Mouse (Mus musculus): ENCODE measurements at regions not wholly inside any gene's neighbourhood (a gene's known extent, or its start where the extent isn't known, plus 50 kb on each side); places are given as distances from the start of the nearest gene placed in this dataset.

DNA sequence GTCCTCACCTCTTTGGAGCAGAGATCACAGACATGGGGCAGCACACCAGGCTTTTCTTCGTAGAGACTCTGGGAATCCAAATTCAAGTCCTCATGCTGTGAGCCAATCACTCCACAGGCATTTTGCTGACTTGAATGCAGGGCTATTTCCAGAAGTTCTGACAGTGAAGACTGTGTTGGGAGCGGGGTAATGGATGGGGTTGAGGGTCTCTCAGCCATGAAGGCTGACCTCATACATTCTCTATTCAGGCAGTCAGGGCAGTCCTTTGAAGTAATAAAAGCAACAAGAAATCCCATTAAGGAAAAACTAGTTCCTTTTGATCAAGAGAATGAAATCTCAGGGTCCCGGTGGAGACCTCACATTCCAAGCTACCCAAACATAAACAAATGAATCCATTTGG, 261.5 kb downstream of the 3100002H09Rik start:
- H3K79me2 ChIP-seq (ENCODE audit: inconsistent target), result no peaks in the 10 kb centered on the region
- 55% methylated on average over 3 of the region's 3 CpGs for WGBS (ENCODE audit: missing documents)
- no peaks in the 10 kb centered on the region for H3K36me3 ChIP-seq (ENCODE audit: inconsistent target)
- H3K4me3 ChIP-seq (ENCODE audit: inconsistent target), result no peak overlapping the region
- H3K27ac ChIP-seq, result no peak overlapping the region

DNA sequence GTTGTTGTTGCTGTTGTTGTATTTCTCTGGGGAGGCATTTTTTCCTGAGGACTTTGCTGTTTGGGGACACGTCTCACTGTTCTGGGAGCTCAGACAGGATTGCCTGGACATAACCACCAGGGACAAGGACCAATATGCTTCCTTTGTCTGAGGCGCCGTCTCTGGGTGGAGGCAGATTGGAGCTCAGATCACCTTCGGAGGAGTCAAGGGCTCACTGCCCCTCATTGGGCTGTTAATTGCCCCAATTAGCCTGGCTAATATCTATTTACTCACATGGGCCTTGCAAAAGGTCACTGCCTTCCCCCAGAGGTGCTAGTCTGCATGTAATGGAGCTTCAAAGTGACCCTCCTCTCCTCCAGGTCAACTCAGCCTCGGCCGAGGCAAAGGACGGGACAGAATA, 270.5 kb downstream of the 3100002H09Rik start:
- H3K4me3 ChIP-seq (ENCODE audit: inconsistent target), result no peak overlapping the region
- H3K79me2 ChIP-seq (ENCODE audit: inconsistent target), result no peaks in the 10 kb centered on the region
- H3K36me3 ChIP-seq (ENCODE audit: inconsistent target), result no peaks in the 10 kb centered on the region
- WGBS (ENCODE audit: missing documents), result 34% methylated on average over 7 of the region's 7 CpGs
- no peak overlapping the region for H3K27ac ChIP-seq

DNA sequence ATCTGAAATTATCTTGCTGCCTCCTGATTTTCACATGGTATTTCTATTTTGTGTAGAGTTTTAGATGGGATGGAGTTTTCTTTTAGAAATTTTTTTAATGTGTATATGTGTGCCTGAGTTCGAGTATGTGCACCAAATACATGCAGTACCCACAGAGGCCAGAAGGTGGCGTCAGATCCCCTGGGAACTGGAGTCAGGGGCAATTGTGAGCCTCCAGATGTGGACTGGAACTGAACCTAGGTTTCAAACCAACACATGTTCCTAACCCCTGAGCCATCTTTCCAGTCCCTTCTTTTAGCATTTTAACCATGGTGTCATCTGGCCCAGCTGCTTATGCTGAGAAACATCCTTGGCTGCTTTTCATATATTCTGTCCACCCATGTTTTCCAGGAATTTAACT, 274.9 kb downstream of the 3100002H09Rik start:
- Histone ChIP-seq H3K27ac (no peak overlapping the region), H3K4me3 (ENCODE audit: inconsistent target) (no peak overlapping the region), H3K36me3 (ENCODE audit: inconsistent target) (no peaks in the 10 kb centered on the region), H3K79me2 (ENCODE audit: inconsistent target) (no peaks in the 10 kb centered on the region)
- WGBS (ENCODE audit: missing documents), result 79% methylated on average over 2 of the region's 2 CpGs

DNA sequence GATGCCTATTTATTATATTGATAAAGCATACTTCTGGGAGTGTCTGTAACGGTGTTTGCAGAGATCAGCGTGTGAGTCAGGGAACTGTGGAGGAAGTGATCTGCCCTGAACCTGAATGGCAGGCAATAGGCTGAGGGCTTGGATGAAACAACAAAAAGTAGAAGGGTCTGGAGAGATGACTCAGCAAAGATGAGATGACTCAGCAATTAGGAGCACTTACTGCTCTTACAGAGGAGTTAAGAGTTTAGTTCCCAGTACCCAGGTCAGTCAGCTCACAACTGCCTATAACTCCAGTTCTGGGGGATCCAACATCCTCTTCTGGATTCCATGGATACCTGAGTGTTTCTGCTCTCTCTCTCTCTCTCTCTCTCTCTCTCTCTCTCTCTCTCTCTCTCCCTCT, 277.6 kb downstream of the 3100002H09Rik start:
- WGBS (ENCODE audit: missing documents), result 76% methylated on average over 2 of the region's 2 CpGs
- Histone ChIP-seq H3K79me2 (ENCODE audit: inconsistent target) (no peaks in the 10 kb centered on the region), H3K36me3 (ENCODE audit: inconsistent target) (no peaks in the 10 kb centered on the region), H3K27ac (no peak overlapping the region), H3K4me3 (ENCODE audit: inconsistent target) (no peak overlapping the region)

DNA sequence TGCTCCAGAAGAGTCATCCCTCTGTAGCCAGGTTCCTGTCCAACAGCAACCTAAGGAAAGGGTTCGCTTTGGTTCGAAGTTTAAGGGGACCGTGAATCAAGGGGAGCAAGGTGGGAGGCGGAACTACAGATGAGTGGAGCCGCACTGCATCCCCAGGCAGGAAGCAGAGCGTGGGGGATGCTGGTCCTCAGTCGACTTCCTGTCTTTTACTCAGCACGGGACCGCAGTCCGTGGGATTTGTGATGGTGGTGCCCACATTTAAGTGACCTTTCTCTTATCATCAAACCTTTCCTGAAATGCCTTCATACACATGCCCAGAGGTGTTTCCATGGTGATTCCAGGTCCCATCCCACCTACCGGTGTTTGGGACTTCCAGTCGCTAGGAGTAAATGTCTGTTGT, 278.2 kb downstream of the 3100002H09Rik start:
- Histone ChIP-seq H3K4me3 (ENCODE audit: inconsistent target) (no peak overlapping the region), H3K36me3 (ENCODE audit: inconsistent target) (no peaks in the 10 kb centered on the region), H3K27ac (no peak overlapping the region), H3K79me2 (ENCODE audit: inconsistent target) (no peaks in the 10 kb centered on the region)
- 86% methylated on average over 12 of the region's 12 CpGs for WGBS (ENCODE audit: missing documents)

DNA sequence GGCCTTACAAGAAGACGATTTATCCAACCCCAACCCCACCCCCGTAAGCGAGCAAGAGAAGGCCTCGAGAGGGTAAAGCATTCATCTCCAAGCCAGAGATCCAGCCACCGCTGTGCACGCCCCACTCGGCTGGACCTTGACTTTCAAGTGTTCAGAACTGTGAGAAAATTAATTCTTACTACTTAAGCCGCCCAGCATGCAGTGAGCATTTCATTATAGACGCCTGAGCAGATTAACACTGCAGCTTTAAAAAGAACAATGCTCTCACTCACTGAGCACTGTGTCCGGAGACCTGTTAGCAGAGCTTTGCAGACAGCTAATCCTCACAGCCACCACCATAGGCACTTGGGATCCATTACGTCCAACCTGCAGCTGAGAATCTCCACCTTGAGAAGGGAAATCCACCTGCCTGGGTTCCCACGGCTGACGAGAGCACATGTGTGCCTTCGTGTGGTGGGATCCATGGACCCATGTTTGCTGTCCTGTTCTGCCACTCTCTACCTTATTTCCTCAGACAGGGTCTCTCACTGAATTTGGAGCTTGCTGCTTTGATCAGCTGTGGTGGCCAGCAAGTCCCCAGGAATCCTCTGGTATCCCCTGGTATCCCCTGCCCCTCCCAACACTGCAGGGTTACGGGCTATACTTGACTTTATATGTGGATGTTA, 281.4 kb downstream of the 3100002H09Rik start:
- Histone ChIP-seq H3K4me3 (ENCODE audit: inconsistent target) (no peak overlapping the region), H3K27ac (no peak overlapping the region), H3K36me3 (ENCODE audit: inconsistent target) (no peaks in the 10 kb centered on the region), H3K79me2 (ENCODE audit: inconsistent target) (no peaks in the 10 kb centered on the region)
- 81% methylated on average over 13 of the region's 15 CpGs for WGBS (ENCODE audit: missing documents)

DNA sequence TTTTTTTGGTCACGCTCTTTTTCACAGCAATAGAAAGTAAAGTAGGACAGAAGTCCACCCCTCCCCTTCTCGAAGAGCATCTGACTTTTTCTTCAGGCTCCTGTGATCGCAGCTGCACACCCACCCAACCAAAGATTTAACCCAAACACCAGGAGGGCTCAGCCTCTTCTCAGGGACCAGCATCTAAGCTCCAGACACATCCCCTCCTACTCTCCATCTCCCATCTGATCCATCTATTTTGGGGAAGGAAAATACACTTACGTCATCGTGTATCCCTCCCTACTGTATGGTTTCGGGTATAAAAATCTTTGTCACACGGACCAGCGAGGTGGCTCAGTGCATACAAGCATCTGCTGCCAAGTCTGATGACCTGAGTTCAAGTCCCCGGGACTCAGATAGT, 284.3 kb downstream of the 3100002H09Rik start:
- H3K4me3 ChIP-seq (ENCODE audit: inconsistent target), result no peak overlapping the region
- no peaks in the 10 kb centered on the region for H3K79me2 ChIP-seq (ENCODE audit: inconsistent target)
- no peaks in the 10 kb centered on the region for H3K36me3 ChIP-seq (ENCODE audit: inconsistent target)
- H3K27ac ChIP-seq, result no peak overlapping the region
- WGBS (ENCODE audit: missing documents), result 95% methylated on average over 8 of the region's 9 CpGs

DNA sequence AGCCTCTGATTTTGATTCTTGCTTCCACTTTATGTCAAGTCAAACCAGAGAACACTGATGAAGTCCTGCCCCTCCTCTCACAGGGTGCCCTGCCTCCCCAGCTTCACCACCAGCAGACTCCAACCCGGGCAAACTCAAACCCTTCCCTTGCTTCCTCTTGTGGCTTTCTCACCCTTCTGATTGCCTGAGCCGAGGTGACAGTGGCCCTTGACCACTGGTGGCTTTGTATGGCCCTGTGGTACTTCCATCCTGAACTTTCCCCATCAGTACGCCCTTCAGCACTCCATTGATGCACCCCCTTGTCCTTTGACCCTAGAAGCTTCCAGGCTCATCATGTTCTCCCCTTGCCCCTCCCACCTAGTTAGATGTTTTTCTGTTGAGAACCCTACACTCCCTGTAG, 287.0 kb downstream of the 3100002H09Rik start:
- Histone ChIP-seq H3K4me3 (ENCODE audit: inconsistent target) (no peak overlapping the region), H3K79me2 (ENCODE audit: inconsistent target) (no peaks in the 10 kb centered on the region), H3K36me3 (ENCODE audit: inconsistent target) (no peaks in the 10 kb centered on the region), H3K27ac (no peak overlapping the region)
- WGBS (ENCODE audit: missing documents), result 47% methylated on average over 3 of the region's 3 CpGs

DNA sequence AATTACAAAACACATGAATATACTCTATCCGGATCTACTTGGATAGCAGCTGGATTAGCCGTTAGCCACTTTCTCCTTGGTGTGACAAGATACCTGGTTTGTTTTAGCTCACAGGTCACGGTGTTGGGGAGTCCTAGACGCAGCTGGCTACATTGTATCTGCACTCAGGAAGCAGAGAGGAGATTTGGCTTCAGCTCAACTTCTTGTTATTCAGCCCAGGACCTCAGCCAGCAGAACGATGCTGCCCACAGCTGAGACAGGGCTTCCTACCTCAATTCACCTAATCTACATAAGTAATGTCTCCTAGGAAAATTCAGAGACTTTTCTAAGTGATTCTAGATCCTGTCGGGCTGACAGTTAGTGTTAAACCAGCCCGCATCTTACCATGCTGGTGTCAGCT, 289.4 kb downstream of the 3100002H09Rik start:
- H3K27ac ChIP-seq, result no peak overlapping the region
- H3K79me2 ChIP-seq (ENCODE audit: inconsistent target), result no peaks in the 10 kb centered on the region
- no peaks in the 10 kb centered on the region for H3K36me3 ChIP-seq (ENCODE audit: inconsistent target)
- WGBS (ENCODE audit: missing documents), result 79% methylated on average over 7 of the region's 7 CpGs
- no peak overlapping the region for H3K4me3 ChIP-seq (ENCODE audit: inconsistent target)

DNA sequence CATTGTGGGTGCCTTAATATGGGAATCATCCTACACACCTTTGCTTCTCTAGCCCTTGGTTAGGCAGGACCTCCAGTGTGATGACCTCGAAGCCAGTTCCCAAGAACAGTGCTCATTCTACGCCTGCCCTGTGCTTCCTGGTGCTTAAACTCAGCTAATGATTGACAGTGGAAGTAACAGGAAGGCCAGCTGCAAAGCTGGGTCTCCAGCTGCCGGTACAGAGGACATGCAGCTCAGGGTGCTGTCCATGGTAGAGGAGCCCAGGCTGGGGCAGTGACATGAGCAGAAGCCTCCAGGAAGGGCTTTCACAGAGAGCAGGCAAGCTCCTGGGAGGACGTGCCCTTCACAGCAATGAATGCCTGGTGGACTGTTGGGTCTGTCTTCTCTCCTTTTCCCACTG, 293.6 kb downstream of the 3100002H09Rik start:
- H3K27ac ChIP-seq, result no peak overlapping the region
- no peaks in the 10 kb centered on the region for H3K79me2 ChIP-seq (ENCODE audit: inconsistent target)
- WGBS (ENCODE audit: missing documents), result 30% methylated on average over 4 of the region's 4 CpGs
- H3K36me3 ChIP-seq (ENCODE audit: inconsistent target), result no peaks in the 10 kb centered on the region
- H3K4me3 ChIP-seq (ENCODE audit: inconsistent target), result no peak overlapping the region

DNA sequence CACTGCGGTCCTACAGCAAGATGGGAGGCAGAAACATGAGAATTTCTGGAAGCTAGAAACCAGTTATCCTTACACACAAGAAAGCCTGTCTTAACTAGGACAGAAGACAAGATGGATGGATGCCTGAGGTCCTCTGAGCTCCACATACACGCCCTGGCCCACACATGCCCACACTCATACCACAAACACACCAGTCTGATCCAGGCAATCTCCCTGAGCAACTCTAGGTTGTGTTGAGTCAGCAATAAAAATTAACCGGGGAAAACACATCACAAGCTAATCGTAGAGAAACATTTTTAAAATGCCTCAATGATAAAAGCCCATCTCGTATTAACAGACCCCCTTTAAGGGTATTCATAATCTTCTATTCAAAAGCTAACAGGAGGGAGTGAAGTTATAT, 298.9 kb downstream of the 3100002H09Rik start:
- WGBS (ENCODE audit: missing documents), result 85% methylated on average over 5 of the region's 5 CpGs
- Histone ChIP-seq H3K36me3 (ENCODE audit: inconsistent target) (no peaks in the 10 kb centered on the region), H3K4me3 (ENCODE audit: inconsistent target) (no peak overlapping the region), H3K27ac (no peak overlapping the region), H3K79me2 (ENCODE audit: inconsistent target) (no peaks in the 10 kb centered on the region)

DNA sequence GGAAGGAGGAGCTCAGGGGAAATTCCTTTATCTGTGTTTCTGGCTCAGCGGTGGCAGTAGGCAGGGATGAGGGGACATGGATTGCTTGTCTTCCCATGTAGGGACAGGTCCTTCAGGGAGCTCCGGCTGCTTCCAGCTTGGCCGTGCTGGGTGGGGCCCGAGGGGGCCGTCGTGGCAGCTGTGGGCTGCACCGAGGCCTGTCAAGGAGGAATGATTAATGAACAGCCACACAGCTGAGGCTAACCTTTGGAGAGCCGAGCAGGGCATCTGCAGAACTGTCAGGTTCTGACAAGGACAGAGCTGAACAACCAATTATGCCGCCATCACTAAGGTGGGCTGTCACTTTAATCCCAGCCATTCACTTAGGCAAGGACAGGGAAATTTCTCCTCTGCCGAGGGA, 300.0 kb downstream of the 3100002H09Rik start:
- H3K36me3 ChIP-seq (ENCODE audit: inconsistent target), result no peaks in the 10 kb centered on the region
- H3K4me3 ChIP-seq (ENCODE audit: inconsistent target), result no peak overlapping the region
- WGBS (ENCODE audit: missing documents), result 30% methylated on average over 10 of the region's 10 CpGs
- no peaks in the 10 kb centered on the region for H3K79me2 ChIP-seq (ENCODE audit: inconsistent target)
- no peak overlapping the region for H3K27ac ChIP-seq

DNA sequence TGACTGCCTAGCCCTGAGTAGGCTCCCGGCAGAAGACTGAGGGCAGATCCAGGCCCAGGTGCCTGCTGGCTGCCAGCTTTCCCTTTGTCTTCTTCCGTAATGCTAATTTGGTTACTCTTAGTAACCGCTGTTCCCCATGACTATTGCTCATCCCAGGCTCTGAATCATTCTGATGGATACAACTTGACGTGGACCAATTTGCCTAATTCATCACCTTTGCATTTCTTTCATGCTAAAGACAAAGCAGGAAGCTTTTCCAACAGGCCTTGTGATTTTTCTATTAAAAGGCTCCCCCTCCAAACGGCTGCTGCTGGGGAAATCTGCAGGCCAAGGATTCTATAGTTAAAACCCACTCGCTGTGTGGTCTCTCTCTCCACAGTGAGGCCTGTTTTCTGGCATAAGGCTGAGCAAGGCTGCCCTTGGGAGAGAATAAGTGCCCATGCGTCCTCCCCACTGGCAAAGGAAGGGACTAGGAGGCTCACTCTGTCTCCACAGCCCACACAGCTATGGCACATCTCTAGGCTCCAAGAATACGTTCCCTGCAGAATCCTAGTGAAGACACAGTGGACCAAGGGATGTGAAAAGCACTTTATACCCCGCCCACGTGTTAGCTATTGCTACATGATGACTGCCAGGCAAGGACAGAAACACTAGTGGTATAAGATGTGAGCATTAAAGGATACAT, 304.6 kb downstream of the 3100002H09Rik start:
- H3K36me3 ChIP-seq (ENCODE audit: inconsistent target), result no peaks in the 10 kb centered on the region
- WGBS (ENCODE audit: missing documents), result 81% methylated on average over 10 of the region's 10 CpGs
- no peaks in the 10 kb centered on the region for H3K79me2 ChIP-seq (ENCODE audit: inconsistent target)
- H3K4me3 ChIP-seq (ENCODE audit: inconsistent target), result no peak overlapping the region
- no peak overlapping the region for H3K27ac ChIP-seq

DNA sequence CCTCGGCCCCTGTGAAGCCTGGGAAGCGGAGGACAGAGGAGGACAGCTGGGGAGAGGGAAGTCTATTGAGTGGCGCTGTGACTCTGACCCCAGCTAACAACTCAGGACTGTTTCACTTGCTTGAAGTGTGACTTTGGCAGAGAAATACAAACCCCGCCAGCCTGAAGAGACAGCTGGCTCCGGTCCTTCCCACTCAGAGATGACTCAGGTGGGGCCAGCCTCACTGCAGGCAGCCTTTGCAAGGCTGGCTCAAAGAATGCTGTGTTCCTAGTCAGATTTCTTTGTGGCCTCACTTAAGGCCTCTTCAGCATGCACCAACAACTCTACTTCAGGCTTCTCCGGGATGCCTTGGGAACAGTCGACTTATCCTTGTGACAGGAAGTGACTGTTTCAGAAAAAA, 307.7 kb downstream of the 3100002H09Rik start:
- no peak overlapping the region for H3K27ac ChIP-seq
- no peaks in the 10 kb centered on the region for H3K79me2 ChIP-seq (ENCODE audit: inconsistent target)
- H3K36me3 ChIP-seq (ENCODE audit: inconsistent target), result no peaks in the 10 kb centered on the region
- no peak overlapping the region for H3K4me3 ChIP-seq (ENCODE audit: inconsistent target)
- 75% methylated on average over 7 of the region's 7 CpGs for WGBS (ENCODE audit: missing documents)

DNA sequence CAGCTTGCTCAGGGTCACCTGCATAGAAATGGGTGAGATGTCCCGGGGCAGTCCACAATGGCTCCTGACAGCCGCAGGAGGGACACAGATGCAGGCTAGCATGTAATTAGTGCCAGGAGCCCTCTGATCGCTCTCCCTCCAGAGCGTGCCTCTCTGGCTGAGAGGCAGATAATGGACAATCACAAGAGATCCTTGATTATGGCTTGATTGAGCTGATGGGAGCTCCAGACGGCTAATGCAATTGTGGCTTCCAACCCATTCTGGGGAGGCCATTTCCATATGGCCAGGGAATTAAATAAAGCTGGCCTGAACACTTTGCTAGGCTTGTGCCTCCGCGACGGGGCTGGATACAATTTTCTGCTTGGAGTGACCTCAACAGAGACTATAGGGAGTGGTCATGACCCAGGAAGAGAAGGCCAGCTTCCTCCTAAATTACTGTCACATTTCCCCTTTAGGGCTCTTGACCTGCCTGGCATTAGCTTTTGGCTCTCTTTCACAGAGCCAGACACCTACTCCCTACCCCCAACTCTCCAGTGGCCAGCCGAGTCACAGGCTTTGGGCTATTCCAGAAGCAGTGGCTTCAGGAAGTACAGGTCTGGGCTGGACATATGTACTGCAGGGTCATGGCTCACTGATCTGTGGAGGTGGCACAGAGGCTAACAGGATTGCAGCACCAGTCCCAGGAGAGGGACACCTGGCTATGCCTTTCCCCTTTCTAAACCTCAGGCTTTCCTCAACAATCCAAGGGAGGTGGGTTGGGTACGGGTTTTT, 311.8 kb downstream of the 3100002H09Rik start:
- no peaks in the 10 kb centered on the region for H3K36me3 ChIP-seq (ENCODE audit: inconsistent target)
- H3K4me3 ChIP-seq (ENCODE audit: inconsistent target), result no peak overlapping the region
- no peaks in the 10 kb centered on the region for H3K79me2 ChIP-seq (ENCODE audit: inconsistent target)
- H3K27ac ChIP-seq, result no peak overlapping the region
- WGBS (ENCODE audit: missing documents), result 79% methylated on average over 10 of the region's 10 CpGs

All from macrophage (primary cell).